Mouse (Mus musculus) cerebellum, adult 9-10 months (tissue): Measurements from ENCODE around the gene Podnl1.

Source experiments
- DNase-seq: peaks from one replicate; pipeline ENCODE4 v3.0.0; 2022

The Podnl1 gene

DNA sequence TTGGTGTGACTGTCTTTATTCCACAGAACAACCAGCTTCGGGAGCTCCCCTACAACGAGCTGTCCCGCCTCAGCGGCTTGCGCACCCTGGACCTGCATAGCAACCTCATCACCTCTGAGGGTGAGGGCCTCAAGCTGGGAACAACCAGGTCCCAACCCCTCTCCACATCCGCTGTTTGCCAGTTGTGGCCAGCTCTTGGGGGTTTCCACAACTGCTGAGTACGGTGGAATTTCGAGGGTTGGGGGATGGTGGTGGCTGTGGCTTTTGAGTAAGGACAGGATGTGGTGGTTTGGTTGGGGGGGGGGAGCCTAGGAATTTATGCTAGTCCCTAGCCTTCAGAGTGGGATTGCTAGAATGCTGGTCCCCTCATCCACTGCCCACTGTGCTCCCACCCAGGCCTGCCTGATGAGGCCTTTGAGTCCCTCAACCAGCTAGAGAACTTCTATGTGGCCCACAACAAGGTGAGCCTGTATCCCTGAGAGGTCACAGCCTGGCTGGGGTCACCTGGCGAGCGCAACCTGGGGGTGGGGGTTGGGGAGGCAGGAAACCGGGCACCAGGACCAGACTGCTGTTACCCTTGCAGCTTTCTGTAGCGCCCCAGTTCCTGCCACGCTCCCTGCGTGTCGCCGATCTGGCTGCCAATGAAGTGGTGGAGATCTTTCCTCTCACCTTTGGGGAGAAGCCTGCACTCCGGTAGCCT, 1.6 kb downstream of the Podnl1 start:
- DNase-seq: peak; percentile 9

DNA sequence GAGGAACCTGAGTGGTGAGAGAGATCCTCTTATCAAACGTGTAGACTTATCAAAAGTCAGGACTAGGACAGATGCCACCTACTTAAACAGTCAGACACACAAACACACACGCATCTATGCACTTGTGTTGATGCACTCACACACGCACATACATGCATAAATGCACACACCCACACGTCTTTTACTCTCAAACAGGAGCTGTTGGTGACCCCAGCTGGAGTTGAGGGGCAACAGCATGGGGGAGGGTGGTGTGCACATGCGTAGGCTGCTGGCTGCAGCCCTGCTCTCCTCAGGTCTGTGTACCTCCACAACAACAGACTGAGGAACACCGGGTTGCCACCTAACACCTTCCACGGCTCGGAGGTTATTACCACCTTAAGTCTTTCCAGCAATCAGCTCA, 2.5 kb downstream of the Podnl1 start:
- DNase-seq: no peak

DNA sequence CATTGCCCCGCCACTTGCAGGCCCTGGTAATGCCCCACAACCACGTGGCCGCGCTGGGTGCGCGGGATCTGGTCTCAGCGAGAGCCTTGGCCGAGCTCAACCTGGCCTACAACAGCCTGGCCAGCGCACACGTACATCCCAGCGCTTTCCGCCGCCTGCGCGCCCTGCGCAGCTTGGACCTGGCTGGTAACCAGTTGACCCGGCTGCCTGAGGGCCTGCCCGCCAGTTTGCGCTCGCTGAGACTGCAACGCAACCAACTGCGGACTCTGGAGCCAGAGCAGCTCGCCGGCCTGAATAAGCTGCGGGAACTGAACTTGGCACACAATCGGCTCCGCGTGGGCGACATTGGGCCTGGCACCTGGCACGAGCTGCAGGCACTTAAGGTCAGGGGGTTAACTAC, 5.0 kb downstream of the Podnl1 start:
- peak; percentile 82 for DNase-seq

DNA sequence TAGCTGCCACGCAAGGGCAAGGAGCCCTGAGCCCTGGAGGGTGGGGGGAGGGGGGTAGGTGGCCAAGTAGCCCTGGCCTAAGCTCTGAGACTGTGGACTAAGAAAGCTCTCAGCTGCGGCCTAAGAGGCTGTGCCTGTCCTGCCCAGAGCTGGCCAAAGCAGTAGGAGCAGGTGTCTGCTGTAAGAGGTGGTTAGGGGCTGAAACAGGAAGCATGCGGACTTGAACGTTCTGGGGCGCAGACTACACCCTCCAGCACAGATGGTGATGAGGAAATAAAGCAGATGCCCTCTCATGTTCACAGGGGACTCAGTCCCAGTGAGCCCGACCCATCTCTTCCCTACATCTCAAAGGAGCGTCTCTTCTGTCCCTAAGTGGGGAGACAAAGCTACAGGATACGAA, 6.4 kb downstream of the Podnl1 start:
- DNase-seq: no peak

DNA sequence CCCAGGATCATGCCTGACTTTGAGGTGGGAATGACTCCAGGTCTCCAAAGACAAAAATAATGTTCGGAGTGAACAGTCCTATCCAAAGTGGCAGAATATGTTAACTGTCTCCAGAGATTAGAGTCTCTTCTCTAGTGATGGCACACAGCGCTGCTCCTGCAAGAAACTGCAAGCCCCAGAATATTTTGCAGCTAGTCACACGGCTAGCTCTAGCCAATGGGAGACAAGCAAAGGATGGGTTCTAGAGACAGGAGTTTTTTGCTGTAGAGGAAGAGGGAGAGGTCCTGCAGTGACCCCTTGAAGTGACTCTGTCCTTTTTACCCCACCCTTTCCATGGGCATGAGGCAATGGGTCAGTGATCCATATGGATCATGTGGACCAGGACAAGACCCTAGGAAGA, 12.1 kb downstream of the Podnl1 start:
- DNase-seq: no peak

DNA sequence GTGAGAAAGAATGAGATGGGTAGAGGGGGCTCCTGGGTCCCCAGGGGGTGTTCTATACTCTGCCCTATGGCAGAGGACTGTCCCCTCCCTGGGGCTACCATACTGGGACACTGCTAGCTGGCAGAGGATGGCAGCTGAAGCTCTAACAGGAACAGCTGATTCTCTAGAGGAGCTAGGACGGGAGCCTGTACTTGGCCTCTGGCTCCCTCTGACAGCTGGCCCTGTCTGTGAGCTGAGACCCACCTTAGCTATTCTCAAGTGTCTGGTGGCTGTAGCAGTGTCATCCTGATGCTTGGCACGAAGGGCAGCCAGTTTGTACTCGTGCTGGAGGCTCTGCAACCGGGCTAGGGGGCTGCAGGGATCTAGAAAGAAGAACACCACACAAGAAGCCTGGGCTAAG, 15.0 kb downstream of the Podnl1 start:
- DNase-seq: no peak

DNA sequence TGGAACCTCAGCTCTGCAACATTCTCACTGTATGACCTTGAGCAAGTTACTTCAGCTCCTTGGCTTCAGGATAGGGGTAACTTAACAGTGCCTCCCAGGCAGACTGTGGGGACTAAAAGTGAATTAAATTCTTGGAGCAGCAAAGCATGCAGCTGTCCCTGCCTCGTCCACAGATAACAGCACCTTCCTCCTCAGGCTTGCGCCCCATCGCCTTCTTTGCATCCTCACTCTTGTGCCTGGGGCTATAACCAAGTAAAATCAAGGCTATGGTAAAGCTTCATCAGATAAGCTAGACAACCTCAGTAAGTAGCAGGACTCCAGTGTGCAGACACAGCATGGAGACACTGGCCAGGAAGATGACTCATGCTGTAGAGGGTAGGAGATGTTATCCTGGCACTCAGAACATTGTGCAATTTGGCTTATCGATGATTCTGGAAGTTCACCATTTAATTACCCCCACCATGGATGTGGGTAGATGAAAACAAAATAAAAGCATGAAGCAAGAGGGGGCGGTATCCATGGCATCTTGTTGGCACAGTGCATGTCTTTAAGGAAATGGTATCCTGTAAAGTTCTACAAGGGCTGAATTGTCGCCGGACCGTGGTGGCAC, 19.0 kb downstream of the Podnl1 start:
- DNase-seq: no peak

DNA sequence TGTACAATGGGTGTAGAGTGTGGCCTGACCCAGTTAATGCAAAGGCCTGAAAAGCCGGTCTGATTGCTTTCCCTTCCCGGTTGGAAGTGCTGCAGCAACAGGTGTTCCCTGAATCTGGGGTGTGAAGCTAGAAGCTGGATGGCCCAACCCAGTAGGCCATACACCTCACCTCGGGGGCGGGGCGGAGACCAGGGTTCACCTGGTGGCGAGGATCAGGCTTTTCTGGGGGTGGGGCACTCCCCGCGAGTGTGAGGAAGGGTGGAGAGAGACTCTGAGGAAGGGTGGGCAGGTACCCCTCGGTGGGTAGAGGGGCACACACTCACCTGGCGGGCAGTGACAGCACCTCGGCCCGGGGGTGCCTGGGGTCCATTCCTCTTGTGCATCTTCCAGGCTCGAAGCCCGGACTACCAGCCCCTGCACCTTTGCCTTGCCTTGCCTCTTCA, 21.6 kb downstream of the Podnl1 start:
- no peak for DNase-seq

DNA sequence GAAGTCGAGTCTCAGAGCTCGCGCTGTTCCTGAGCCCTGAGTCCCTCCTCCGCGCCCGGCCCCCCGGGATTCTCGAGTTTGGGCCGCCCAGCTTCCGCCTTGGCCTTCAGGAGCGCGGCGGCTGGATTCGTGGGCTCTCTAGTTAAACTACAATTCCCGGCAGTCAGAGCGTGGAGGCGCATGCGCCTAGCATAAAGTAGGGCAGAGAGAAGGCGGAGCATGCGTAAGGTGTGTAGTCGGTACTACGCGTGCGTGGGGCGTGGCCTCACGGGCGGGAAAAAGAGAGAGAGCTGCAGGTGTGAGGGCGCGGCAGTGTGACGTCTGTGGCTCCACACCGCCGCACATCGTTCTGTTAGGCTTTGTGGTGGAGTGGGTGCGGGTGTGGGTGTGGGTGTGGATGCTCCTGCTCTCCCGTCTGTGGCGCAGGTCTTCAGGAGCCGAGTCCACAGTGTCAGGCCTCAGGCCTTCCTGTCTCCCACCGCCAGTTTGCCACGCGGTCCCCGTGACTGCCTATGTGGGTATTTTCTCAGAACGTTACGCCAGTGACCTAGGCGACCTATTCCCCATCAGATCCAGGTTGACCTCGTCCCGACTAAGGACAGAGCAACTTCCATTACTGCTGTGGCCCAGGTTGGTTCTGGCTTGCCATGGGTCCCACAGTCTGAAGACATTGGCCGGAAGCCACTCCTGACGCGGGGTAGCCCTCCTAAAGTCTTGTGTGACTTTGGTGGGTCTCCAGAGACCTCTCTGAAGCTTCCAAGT, 22.2 kb downstream of the Podnl1 start, which contains the start of the genes Cc2d1a and 4930432K21Rik:
Cc2d1a (minus strand) TSS at position 168 of the 762 bp plus-strand sequence.
4930432K21Rik (plus strand) TSS at position 257 of the 762 bp plus-strand sequence.
- DNase-seq: peak; percentile 98

DNA sequence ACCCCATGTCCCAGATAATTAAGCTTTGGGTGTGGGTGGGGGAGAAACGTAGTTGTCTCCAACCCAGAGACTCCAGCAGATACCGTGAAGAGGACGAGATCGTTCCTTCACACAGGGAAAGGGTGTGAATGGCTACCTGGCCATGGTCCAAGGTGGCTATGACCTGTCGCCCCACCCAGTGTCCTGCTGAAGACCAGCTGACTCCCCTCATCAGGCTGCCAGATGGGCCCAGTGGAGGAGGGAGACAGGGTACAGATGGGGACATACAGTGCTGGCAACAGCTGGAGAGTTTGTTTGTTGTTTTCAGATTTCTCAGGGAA, 22.7 kb downstream of the Podnl1 start:
- DNase-seq: peak; percentile 69

DNA sequence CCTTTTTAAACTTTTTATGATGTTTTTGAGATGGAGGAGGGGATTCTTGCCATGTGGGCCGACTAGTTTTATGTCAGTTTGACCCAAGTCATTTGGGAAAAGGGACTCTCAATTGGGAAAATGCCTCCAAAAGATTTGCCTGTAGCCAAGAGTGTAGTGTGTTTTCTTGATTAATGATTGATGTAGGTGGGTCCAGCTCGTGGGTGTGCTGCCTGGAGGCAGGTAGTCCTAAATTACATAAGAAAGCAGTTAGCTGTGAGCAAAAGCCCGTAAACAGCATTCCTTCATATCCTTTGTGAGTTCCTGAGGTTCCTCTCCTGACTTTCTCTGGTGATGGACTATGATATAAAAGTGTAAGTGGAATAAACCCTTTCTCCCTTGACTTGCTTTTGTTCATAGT, 23.4 kb downstream of the Podnl1 start:
- no peak for DNase-seq

DNA sequence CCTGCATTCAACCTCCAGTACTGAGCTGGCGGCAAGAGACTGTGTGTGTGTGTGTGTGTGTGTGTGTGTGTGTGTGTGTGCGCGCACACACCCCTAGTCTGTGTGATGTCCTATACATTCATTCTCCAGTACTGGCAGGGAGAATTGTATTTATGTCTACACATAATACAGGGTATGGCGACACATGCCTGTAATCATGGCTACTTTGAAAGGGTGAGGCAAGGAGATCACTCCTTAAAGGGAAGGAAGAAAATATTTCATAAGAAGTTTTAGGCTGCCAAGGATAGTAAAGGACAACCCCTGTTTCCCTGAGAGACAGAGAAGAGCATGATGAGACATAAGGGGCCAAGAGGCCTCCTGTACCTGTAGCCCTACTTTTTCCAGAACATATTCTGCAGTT, 31.8 kb downstream of the Podnl1 start:
- no peak for DNase-seq

DNA sequence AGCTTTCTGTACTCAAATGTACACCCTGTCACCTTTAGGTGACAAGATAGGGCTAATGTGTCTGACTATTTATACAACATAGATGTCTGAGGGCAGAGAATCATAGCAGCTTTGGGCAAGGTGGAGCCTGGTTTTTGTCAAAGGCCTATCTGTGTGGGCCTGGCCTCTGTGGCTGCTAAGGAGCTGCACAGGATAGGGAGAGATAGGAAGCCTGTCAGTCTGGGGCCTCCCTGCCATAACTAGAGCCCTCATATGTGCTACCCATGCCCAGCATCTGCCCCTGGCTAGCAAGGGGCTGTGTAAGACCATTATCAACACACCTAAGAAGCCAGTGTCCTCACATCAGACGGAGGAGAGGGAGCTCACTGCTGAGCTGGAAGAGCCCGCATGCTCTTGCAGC, 41.9 kb downstream of the Podnl1 start:
- no peak for DNase-seq

DNA sequence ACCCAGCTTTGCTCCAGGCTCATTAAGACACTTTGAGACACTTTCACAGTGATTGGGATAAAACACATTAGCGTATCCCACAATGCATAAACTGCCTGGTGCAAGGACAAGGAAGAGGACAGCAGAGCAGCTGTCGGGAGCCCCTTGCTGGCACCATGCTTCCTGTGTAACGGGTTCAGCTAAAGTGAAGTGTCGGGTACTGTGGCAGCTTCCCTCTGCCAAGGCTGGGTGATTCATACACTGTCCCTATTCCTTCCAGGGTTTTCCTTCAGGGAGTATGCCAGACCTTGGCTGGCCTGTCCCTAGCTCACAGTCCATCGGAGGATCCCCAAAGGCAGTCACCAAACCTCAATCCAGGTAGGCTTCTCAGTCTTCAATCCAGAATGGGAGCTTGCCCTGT, 44.3 kb downstream of the Podnl1 start:
- no peak for DNase-seq

DNA sequence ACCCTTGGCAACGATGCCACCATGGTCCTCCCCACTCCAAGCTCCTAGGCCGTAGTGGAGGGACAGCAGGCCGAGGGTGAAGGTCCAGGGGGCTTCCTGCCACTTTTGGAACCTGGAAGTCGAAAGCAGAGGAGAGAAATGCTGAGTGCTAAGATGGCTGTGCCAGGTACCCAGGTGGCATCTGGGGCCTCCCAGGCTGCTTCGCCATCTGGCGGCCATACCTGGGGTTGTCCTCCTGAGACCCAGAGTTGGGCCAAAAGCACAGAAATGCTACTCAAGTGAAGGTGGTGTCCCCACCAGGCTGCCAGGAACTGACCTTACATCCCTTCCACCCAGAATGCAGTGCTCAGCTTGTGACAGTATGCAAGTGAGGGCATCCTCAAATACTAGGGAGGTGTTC, 48.1 kb downstream of the Podnl1 start:
- peak; percentile 83 for DNase-seq

DNA sequence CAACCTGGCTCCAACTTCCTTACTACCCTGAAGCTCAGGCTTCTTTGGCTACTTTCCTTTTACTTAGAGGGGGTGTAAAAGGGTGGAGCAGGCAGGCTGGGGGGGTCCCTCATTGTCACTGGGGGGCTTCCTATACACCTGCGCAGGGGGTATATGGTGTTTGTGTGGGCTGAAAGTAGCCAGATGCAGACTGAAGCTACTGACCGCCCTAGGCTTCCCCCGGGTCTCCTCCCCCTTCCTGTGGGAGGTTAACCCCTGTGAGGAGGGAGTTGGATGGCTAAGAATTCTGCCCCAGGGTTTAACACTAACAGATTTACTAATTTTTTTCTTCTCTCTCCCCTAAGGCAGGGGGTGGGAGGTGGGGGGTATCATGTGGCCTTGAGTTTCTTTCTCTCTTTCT, 50.8 kb downstream of the Podnl1 start:
- DNase-seq: no peak

DNA sequence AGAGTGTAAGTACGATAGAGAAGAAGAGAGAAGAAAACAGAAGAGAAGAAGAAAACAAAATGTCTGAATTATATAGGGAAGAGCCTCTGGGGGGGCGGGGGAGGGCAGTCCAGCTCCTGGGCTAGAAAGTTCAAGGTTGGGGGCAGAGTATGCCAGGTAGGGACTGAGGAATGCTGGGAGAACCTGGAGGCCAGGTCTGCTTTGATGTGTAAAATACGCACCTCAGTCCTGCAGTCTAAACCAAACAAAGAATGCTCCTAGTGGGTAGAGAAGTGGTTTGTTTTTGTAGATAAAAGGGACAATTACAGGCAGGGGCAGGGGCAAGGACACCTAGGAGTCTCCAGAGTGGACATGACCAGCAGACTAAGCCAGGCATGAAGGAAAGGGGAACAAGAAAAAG, 51.6 kb downstream of the Podnl1 start:
- no peak for DNase-seq

DNA sequence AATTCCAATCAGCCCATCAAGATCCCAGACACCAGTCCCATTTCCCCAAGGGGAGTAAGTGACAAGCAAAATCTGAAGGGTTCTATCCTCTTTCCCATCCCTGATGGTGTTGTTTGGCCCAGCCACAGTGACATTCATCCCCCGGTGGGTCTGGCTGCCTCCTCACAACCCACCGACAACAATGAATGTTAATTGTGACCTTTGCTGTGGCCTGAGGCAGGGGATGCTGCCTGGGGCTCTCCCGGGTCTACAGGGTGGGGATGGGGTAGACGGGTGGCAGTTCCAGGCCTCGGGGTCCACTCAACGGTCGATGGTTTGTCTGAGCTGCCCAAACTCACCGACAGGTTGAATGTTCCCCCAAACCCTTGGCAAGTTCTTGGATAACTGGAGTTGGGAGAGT, 52.8 kb downstream of the Podnl1 start:
- DNase-seq: no peak

DNA sequence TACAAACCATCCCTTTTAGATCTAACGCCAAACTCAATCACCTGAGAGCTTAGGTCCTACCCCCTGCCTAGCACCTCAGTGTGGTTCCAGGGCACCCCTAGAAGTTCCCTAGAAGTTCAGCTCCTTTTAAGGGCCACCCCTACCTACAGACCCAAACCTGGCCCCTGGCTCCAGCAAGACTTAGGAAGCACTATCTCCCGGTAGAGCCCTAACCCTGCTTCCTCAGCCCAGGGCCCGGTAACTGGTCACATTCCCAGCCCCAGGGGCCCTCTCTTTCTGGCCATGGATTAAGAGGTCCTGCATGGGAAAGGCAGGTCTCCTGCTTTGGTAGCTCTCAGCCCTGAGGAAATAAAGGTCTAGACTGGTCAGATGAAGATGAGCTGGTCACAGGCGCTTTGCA, 54.2 kb downstream of the Podnl1 start:
- DNase-seq: no peak

DNA sequence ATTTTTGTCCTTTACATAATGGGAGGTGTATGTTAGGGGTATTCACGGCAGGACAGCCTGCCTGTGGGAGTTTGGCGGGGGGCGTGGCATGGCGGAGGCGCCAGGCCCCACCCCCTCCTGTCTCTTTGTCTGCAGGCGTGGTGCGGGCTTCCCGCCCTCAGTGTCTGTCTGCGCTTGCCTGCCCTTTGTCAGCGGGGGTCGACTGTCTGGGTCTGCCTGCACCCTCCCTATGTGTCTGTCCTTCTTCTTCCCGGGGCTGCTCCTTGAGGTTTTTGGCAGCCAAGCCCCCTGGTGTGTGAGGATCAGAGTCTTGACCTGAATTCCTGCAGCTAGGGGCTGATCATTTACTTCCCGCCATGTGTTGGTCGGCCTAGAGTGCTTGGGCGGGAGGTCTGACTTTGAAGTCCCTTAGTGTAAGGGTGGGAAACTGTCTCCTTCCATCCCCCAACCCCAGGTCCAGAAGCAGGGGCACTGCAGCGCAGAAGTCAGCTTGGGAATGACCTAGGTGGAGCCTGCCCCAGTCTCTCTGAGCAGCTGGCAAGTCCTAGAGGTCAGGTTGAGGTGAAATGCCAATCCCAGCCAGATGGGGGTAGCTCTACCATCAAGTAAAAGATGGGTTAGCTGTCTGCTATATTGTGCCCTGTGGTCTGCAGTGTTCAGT, 54.9 kb downstream of the Podnl1 start:
- DNase-seq: no peak
